Mouse (Mus musculus) MEL (cell line): ENCODE results near the gene Myo18a.

Experiments used
- CHD2 ChIP-seq: IDR thresholded peaks from 2 replicates; pipeline ENCODE4 v1.6.1; 2011; ENCODE audit warnings: low read length, improper control_type of control experiment
- CTCF ChIP-seq, 3 experiments: IDR thresholded peaks in 2 of 3; conservative IDR thresholded peaks in 1 of 3; 2 replicates each; pipeline ENCODE4 v1.5.1; 2011 to 2012; ENCODE audit warnings: low read length in 3 of 3, low read depth in 2 of 3, mild to moderate bottlenecking in 2 of 3, improper control_type of control experiment in 1 of 3, inconsistent platforms in 1 of 3, mixed read lengths in 1 of 3, moderate library complexity in 1 of 3; ENCODE audit not compliant: control insufficient read depth in 1 of 3, insufficient read depth in 1 of 3, poor library complexity in 1 of 3, severe bottlenecking in 1 of 3
- EP300 ChIP-seq, 2 experiments: IDR thresholded peaks; 2 replicates each; pipeline ENCODE4 v1.6.1; 2011; ENCODE audit warnings: improper control_type of control experiment in 2 of 2, low read length in 2 of 2, low read depth in 1 of 2, mild to moderate bottlenecking in 1 of 2
- MAFK ChIP-seq: IDR thresholded peaks from 2 replicates; pipeline ENCODE4 v1.6.1; 2011; ENCODE audit warnings: low read depth, mild to moderate bottlenecking, low read length, improper control_type of control experiment, borderline replicate concordance
- MAZ ChIP-seq: IDR thresholded peaks from 2 replicates; pipeline ENCODE4 v1.6.1; 2012; ENCODE audit warnings: low read depth, mild to moderate bottlenecking, inconsistent platforms, low read length, improper control_type of control experiment
- MEF2A ChIP-seq: IDR thresholded peaks from 2 replicates; pipeline ENCODE4 v1.6.1; 2014; ENCODE audit warnings: low read depth, mild to moderate bottlenecking, inconsistent platforms, low read length, improper control_type of control experiment; ENCODE audit not compliant: poor library complexity, insufficient replicate concordance, severe bottlenecking; ENCODE audit errors: extremely low read depth
- MYC ChIP-seq: IDR thresholded peaks from 2 replicates; pipeline ENCODE4 v1.6.1; 2011; ENCODE audit warnings: low read depth, mild to moderate bottlenecking, low read length, improper control_type of control experiment, moderate library complexity
- RAD21 ChIP-seq: IDR thresholded peaks from 2 replicates; pipeline ENCODE4 v1.6.1; 2011; ENCODE audit warnings: mild to moderate bottlenecking, low read depth, low read length, improper control_type of control experiment
- SMC3 ChIP-seq: IDR thresholded peaks from 2 replicates; pipeline ENCODE4 v1.6.1; 2011; ENCODE audit warnings: low read depth, low read length, improper control_type of control experiment
- ZMIZ1 ChIP-seq: IDR thresholded peaks from 2 replicates; pipeline ENCODE4 v1.6.1; 2012; ENCODE audit warnings: low read depth, mild to moderate bottlenecking, inconsistent platforms, low read length, improper control_type of control experiment, moderate library complexity
- ZNF384 ChIP-seq: IDR thresholded peaks from 2 replicates; pipeline ENCODE4 v1.6.1; 2012; ENCODE audit warnings: low read depth, mild to moderate bottlenecking, inconsistent platforms, low read length, improper control_type of control experiment

- TF ChIP-seq ZNF384: no peak
- TF ChIP-seq MYC: no peak
- no peak for TF ChIP-seq EP300 (IDR thresholded peaks at IDR 0.05; ENCODE audit: low read depth in 1 of 2, low read length in 2 of 2)
- TF ChIP-seq CTCF (IDR thresholded peaks at IDR 0.05 in 2 of 3, conservative IDR thresholded peaks at IDR 0.05 in 1 of 3; ENCODE audit: control insufficient read depth in 1 of 3, insufficient read depth in 1 of 3, low read depth in 2 of 3, low read length in 3 of 3, poor library complexity in 1 of 3, severe bottlenecking in 1 of 3): no peak
- no peak for TF ChIP-seq RAD21
- TF ChIP-seq MAFK: no peak
- no peak for TF ChIP-seq MEF2A
- no peak for TF ChIP-seq ZMIZ1
- TF ChIP-seq MAZ: no peak
- no peak for TF ChIP-seq SMC3
- no peak for TF ChIP-seq CHD2
Measured at GRCm38 (mm10) chr11:77781088-77781487, 18.0 kb downstream of the Myo18a start.
